Mouse (Mus musculus): ENCODE data around the gene Tnfrsf1b.

GRCm38 (mm10) chr4:145242719-145243350 is 3.8 kb downstream of the Tnfrsf1b start:
- TF ChIP-seq POLR2A (IDR thresholded peaks at IDR 0.05; ENCODE audit: borderline replicate concordance, extremely low read depth, low read depth, low read length) (no peak), CTCF (IDR thresholded peaks at IDR 0.05; ENCODE audit: insufficient read depth, low read length) (no peak)

Measured in lung, adult 2 months (tissue).